Mouse (Mus musculus): ENCODE measurements around the gene Olfr645. TPM values are rescaled to one million over a fixed set of nuclear protein-coding genes. Genes with fewer than 3 reads are reported as not detected.

Olfr645 gene
- not detected for total RNA-seq (2022)

DNA sequence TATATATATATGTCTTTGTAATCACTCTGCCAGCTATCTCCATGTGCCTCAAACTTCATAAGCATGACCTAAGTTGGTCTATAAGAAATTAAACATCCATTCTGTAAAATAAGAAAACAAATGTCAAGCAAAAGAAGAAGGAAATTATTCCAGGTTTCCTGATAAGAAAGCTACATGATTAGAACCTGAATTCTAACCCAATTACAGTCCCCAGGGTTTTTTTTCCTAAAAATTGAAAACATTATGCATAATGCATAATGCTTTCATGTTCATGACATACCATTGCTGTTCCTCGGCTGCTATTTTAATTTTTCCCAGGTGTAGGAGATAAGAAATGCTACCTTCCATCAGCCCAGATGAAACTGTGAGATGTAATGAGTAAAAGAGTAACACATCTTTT is at the start of gene Olfr645:
TSS of gene Olfr645 (minus strand) at position 101 of the 400 bp plus-strand sequence.
- no peak for DNase-seq (ENCODE audit: low spot score)

DNA sequence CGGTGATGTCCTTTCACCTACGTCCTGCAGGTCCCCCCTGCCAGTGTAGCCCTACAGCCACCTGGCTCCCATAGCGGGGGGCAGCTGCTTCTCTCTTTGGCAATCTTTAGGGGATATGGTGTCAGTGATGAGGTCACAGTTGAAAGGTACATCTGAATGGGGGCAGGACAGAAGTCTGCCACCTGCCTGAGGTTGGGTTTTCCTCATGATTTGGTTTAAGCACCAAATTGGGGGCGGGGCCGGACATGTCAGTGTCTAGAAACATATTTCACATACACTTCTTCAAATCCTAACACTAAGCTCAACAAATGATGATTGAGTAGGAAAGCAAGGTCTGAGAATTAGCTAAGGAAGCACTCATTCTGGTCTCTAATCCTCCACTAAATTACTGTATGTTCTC is 44.5 kb upstream of the Olfr645 start, which contains the start of gene Ubqln5:
TSS of gene Ubqln5 (minus strand) at position 101 of the 400 bp plus-strand sequence.
- DNase-seq (ENCODE audit: low spot score), result no peak

DNA sequence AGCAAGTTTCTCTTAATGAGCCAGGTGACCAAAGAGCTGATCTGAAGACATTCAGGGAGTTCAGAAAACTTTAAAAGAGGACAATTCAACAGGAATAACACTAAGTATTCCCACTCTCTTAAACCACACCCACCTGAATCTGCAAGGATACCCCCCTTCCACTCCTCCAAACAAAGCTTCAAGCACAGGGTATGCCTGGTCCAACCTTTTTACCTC is 19.4 kb upstream of the Olfr645 start, which contains the start of gene Olfr646:
TSS of gene Olfr646 (plus strand) at position 117 of the 216 bp plus-strand sequence.
- no peak for DNase-seq (ENCODE audit: low spot score)

DNA sequence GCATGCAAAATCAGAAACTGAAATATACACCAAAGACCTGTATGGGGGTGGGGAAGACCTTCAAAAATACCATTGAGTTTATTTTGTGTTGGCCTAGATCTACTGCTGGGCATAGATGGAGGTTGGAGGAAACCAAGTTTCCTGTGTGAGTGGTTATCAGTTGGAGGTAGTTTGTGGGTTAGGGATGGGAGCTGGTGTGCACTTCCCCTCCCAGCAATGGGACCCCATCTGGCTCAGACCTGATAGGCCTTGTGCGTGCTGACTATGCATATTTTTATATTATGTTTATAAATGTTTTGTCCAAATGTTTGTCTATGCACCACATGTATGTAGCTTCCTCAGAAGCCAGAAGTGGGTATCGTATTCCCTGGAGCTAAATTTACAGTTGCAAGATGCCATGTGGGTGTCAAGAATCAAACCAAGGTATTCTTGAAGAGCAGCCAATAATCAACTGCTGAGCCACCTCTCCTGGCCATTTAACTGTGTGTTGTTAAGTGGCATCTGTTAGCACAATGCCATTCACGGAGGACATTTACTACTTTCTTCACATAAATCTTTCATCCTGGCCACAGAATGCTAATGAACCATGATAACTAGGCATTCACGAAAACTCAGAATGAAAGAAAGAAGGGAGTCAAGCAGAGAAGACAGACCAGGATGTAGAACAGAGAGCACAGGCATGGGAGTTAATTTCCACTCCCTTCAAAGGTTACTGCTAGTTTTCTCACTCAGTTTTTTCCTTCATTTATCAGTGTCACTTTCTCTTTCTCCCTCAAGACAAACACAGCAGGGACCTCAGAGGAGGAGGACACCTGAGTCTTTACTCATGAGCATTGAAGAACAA is 18.9 kb upstream of the Olfr645 start:
- DNase-seq (ENCODE audit: low spot score), result no peak

DNA sequence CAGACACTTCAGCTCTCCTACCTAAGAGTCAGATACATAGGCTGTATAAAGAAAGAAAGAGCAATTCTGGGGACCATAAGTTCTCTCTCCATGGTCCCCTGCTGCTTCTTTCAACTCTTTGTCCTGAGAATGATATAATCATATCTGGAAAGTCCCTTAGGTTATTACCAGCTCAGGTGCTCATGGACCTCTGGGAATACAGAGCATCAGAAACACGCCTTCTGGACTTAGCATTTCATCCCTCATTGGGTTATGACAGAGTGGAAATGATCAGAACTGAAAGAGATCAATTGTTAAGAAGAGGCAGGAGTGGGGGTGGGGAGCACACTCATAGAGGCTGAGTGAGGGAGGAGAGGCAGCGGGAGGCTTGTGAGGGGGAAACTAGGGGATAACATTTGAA is 13.5 kb downstream of the Olfr645 start, which contains the start of gene Olfr644:
TSS of gene Olfr644 (minus strand) at position 101 of the 400 bp plus-strand sequence.
- DNase-seq (ENCODE audit: low spot score), result no peak

DNA sequence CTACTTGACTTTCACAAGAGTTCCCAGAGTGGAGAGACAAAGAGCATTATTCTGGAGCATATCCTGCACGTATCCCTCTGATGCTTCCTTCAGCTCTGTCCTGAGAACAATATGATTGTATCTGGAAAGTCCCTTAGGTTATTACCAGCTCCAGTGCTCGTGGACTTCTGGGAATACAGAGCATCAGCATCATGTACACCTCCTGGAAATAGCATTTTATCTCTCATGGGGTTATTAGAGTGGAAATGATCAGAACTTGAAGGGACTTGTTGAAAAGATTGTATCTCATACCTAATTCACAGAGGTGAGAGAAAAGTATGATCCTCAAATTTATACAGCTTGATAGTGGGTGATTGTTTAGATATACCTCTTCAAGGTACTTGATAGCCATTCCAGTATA is 23.9 kb downstream of the Olfr645 start, which contains the start of gene 4930516K23Rik:
TSS of gene 4930516K23Rik (minus strand) at position 101 of the 400 bp plus-strand sequence.
- DNase-seq (ENCODE audit: low spot score), result no peak

DNA sequence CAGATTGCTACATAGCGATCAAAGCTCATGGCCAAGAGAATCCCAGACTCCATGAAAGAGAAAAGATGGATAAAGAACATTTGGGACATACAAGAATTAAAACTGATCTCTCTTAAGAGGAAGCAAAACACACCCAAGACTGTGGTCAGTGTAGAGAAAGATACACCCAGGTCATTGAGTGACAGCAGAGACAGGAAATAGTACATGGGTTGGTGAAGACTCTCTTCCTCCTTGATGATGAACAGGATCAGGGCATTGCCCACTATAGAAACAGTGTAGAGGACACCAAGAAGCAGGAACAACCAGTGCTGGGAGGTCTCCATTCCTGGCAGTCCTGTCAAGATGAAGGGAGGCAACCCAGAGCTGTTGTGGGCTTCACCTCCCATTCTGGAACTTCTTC is 26.1 kb downstream of the Olfr645 start:
- no peak for DNase-seq (ENCODE audit: low spot score)

DNA sequence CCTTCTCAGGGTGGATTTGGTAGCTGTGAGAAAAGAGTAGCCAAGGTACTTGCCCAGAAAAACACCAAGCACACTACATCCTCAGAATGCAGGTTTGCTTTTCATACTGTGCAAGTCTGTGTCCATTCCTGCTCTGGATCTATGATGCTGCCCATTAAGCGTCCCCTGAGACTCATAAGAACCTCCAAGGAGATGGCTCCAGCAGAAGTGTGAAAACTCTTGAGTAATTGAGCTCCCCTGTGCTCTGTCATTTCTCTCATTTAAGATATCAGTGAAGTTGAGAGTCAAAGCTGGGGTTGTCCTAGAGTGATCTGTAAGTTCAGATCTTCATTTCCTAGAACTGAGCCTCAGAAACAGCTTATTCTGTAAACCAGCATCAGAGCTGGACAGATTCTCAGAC is 32.7 kb downstream of the Olfr645 start, which contains the start of gene Olfr642:
TSS of gene Olfr642 (minus strand) at position 101 of the 400 bp plus-strand sequence.
- DNase-seq (ENCODE audit: low spot score), result no peak

DNA sequence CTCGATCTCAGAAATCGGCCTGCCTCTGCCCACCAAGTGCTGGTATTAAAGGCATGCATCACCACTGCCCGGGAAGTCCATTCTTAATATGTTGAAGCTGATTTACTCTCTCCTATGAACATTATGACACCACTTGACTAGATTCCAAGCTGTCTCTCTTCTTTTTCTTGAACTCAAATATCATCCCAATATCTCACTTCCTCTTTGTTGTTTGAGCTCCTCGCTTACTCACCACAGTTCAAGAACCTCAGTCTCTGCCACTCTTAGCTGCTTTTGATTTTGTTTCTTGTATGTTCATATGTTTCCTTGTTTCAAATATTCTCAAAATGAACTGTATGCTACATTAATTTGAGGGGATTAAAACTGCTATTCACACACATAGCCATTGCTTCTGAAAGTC is 34.5 kb downstream of the Olfr645 start:
- DNase-seq (ENCODE audit: low spot score), result no peak

DNA sequence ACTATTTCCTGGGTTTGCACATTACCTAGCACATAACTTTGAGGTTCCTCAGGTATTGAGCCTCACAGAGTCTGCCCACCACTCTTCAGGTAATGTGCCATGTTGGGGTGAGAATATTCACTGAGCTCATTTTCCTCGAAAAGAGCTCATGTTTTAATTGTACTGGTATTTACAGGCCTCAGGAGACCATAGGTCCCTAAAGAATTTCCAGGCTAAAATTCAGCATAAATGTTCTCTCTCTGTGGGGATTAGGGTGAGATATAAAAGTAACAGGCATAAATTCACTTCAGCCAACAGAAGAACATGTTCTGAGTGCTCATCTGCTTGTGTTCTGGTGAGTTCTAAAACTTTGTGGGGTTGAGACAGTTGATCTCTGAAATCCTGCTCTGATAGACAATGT is 50.1 kb downstream of the Olfr645 start, which contains the start of gene Olfr641:
TSS of gene Olfr641 (plus strand) at position 301 of the 400 bp plus-strand sequence.
- no peak for DNase-seq (ENCODE audit: low spot score)

Other genes starting within 250 kb of the Olfr645 start
- gene Hbb-bh2, start 244.9 kb downstream of the Olfr645 start, total RNA-seq (2022), result not detected
- not detected for gene Hbb-bh1, start 242.3 kb downstream of the Olfr645 start, total RNA-seq (2022)
- not detected for gene Hbb-y, start 232.2 kb downstream of the Olfr645 start, total RNA-seq (2022)
- not detected for gene Olfr66, start 199.2 kb downstream of the Olfr645 start, total RNA-seq (2022)
- gene Olfr64, start 191.0 kb downstream of the Olfr645 start, total RNA-seq (2022), result not detected
- not detected for gene Olfr65, start 182.0 kb downstream of the Olfr645 start, total RNA-seq (2022)
- not detected for gene Olfr631, start 156.6 kb downstream of the Olfr645 start, total RNA-seq (2022)
- not detected for gene Olfr632, start 151.1 kb downstream of the Olfr645 start, total RNA-seq (2022)
- not detected for gene Olfr633, start 141.0 kb downstream of the Olfr645 start, total RNA-seq (2022)
- gene Olfr635, start 114.3 kb downstream of the Olfr645 start, total RNA-seq (2022), result under 1 TPM in 1 of 4 experiments, not detected in 3; 0.03 TPM
- not detected for gene Olfr638, start 86.7 kb downstream of the Olfr645 start, total RNA-seq (2022)
- gene Olfr639, start 68.2 kb downstream of the Olfr645 start, total RNA-seq (2022), result under 1 TPM in 2 of 4 experiments, not detected in 2; 0.06 TPM
- gene Olfr640, start 59.9 kb downstream of the Olfr645 start, total RNA-seq (2022), result not detected
- not detected for gene Olfr641, start 50.0 kb downstream of the Olfr645 start, total RNA-seq (2022)
- not detected for gene Olfr642, start 32.8 kb downstream of the Olfr645 start, total RNA-seq (2022)
- gene 4930516K23Rik, start 24.0 kb downstream of the Olfr645 start, total RNA-seq (2022), result not detected
- gene Olfr644, start 13.6 kb downstream of the Olfr645 start, total RNA-seq (2022), result not detected
- gene Olfr646, start 19.4 kb upstream of the Olfr645 start, total RNA-seq (2022), result not detected
- gene Ubqln5, start 44.4 kb upstream of the Olfr645 start, total RNA-seq (2022), result not detected
- not detected for gene Olfr643, start 51.9 kb upstream of the Olfr645 start, total RNA-seq (2022)
- not detected for gene Ubqln3, start 57.8 kb upstream of the Olfr645 start, total RNA-seq (2022)
- not detected for gene Ubqlnl, start 65.1 kb upstream of the Olfr645 start, total RNA-seq (2022)
- not detected for gene Olfm5, start 79.4 kb upstream of the Olfr645 start, total RNA-seq (2022)
- gene Olfr648, start 97.9 kb upstream of the Olfr645 start, total RNA-seq (2022), result not detected
- gene Olfr649, start 110.5 kb upstream of the Olfr645 start, total RNA-seq (2022), result not detected
- under 1 TPM; 0.14 to 0.34 (median 0.18) TPM for gene Trim6, start 133.3 kb upstream of the Olfr645 start, total RNA-seq (2022)
- gene Trim34a, start 159.0 kb upstream of the Olfr645 start, total RNA-seq (2022), result 1 to 10 TPM; 2.9 to 3.6 (median 3.4) TPM
- 1 to 10 TPM; 1.3 to 2.8 (median 1.6) TPM for gene Trim5, start 202.6 kb upstream of the Olfr645 start, total RNA-seq (2022)
- 1 to 10 TPM; 4.7 to 9.6 (median 6.1) TPM for gene Trim12a, start 230.0 kb upstream of the Olfr645 start, total RNA-seq (2022)
- gene Trim34b, start 244.0 kb upstream of the Olfr645 start, total RNA-seq (2022), result under 1 TPM in 2 of 4 experiments, not detected in 2; 0.16 to 0.17 TPM